Mouse (Mus musculus) forebrain, embryonic 10.5 days (tissue): Measurements from ENCODE around the gene A030003K21Rik. TPM values are rescaled to one million over a fixed set of nuclear protein-coding genes. Genes with fewer than 3 reads are reported as not detected.

ENCODE experiments used
- DNase-seq: peaks from one replicate; pipeline ENCODE4 v3.0.0-alpha.2; 2017; ENCODE audit warnings: low spot score; ENCODE audit errors: extremely low spot score
- H3K27ac ChIP-seq: fragments of 300-500 bp; sonication (generic); 2 replicates; pipeline ENCODE4 v1.5.1; 2016; ENCODE audit warnings: mild to moderate bottlenecking
- H3K27me3 ChIP-seq: fragments of 300-500 bp; sonication (generic); 2 replicates; pipeline ENCODE4 v1.6.1; 2016; ENCODE audit warnings: mild to moderate bottlenecking; ENCODE audit not compliant: poor library complexity, severe bottlenecking
- H3K36me3 ChIP-seq: fragments of 300-500 bp; sonication (generic); replicated peaks from 2 replicates; pipeline ENCODE4 v1.6.1; 2016; ENCODE audit warnings: mild to moderate bottlenecking, moderate library complexity
- H3K4me1 ChIP-seq: fragments of 300-500 bp; sonication (generic); 2 replicates; pipeline ENCODE4 v1.6.1; 2016
- H3K4me3 ChIP-seq: fragments of 300-500 bp; sonication (generic); 2 replicates; pipeline ENCODE4 v1.5.1; 2016; ENCODE audit warnings: mild to moderate bottlenecking, moderate library complexity
- H3K9me3 ChIP-seq: fragments of 300-500 bp; sonication (generic); 2 replicates; pipeline ENCODE4 v1.6.1; 2016; ENCODE audit warnings: mild to moderate bottlenecking, moderate library complexity
- WGBS: fragments of 180-500 bp; shearing (Covaris S2); methylation state at CpG from one replicate; pipeline ENCODE4 v1.1.7; 2016; 5-methylcytosine and 5-hydroxymethylcytosine counted together
- polyA plus RNA-seq: library from polyadenylated mRNA; unstranded; fragments of >200 nt; fragmentation: Nextera tagmentation; extraction: Ambion mirVana; gene quantifications from 2 replicates; pipeline ENCODE4 v1.2.1, GENCODE M21; 2016

A030003K21Rik gene
- polyA plus RNA-seq, 1 experiment from 2014 or later: not detected

DNA sequence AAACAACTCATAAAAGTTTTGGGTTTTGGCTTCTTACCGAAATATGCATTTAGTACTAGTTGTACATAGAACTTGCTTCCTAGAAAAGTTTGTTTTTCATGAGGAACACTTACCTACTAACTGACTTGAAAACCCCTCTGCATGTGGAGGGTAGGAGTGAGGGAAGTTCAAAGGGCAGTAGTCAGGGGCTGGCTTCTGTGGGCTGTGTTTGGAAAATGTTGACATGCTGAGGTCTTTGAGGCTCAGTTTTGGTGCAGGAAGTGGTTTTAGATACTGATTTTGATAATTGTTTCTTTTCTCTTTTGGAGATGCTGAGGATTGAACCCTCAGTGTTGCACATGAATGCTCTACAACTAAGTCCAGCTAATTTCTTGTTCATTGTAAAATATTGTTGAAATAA lies 42.6 kb downstream of the A030003K21Rik start:
- Histone ChIP-seq H3K36me3 (peaks cover 63% of the 10 kb centered on the region), H3K27me3 (no peaks in the 10 kb centered on the region), H3K4me3 (no peak overlapping the region), H3K27ac (no peak overlapping the region), H3K4me1 (no peaks in the 10 kb centered on the region; the same call in 1 of the 2 replicates), H3K9me3 (no peaks in the 10 kb centered on the region)
- 94% methylated on average over 1 of the region's 1 CpGs for WGBS
- no peak for DNase-seq

GRCm38 (mm10) chr1:82893269-82893668 lies 49.9 kb downstream of the A030003K21Rik start:
- Histone ChIP-seq H3K9me3 (no peaks in the 10 kb centered on the region), H3K4me3 (no peak overlapping the region), H3K27me3 (no peaks in the 10 kb centered on the region), H3K4me1 (no peaks in the 10 kb centered on the region), H3K36me3 (peaks cover 75% of the 10 kb centered on the region), H3K27ac (no peak overlapping the region)
- WGBS: 96% methylated on average over 7 of the region's 7 CpGs
- DNase-seq: no peak

Other genes with a start within 250 kb of the A030003K21Rik start
- gene Mff, start 218.5 kb downstream of the A030003K21Rik start, polyA plus RNA-seq: 214 and 220 TPM in 2 replicates
- not detected in 2 replicates for gene Tm4sf20, start 174.9 kb downstream of the A030003K21Rik start, polyA plus RNA-seq
- gene Gm47791, start 172.1 kb downstream of the A030003K21Rik start, polyA plus RNA-seq: not detected in 2 replicates
- 30.2 and 32.9 TPM in 2 replicates for gene Agfg1, start 103.9 kb downstream of the A030003K21Rik start, polyA plus RNA-seq
- not detected in 2 replicates for gene A030005L19Rik, start 30.1 kb downstream of the A030003K21Rik start, polyA plus RNA-seq
- not detected in 2 replicates for gene A030014E15Rik, start 18.5 kb downstream of the A030003K21Rik start, polyA plus RNA-seq
- not detected in 2 replicates for gene Gm6217, start 12.0 kb downstream of the A030003K21Rik start, polyA plus RNA-seq
- gene Gm7544, start 12.6 kb upstream of the A030003K21Rik start, polyA plus RNA-seq: not detected in 2 replicates
- not detected in 2 replicates for gene Gm47955, start 16.9 kb upstream of the A030003K21Rik start, polyA plus RNA-seq
- not detected in 2 replicates for gene Gm47959, start 57.2 kb upstream of the A030003K21Rik start, polyA plus RNA-seq
- 0.18 and 0.52 TPM in 2 replicates for gene Slc19a3, start 95.1 kb upstream of the A030003K21Rik start, polyA plus RNA-seq
- not detected in 2 replicates for gene Krtap28-10, start 99.1 kb upstream of the A030003K21Rik start, polyA plus RNA-seq
- gene Gm47969, start 101.5 kb upstream of the A030003K21Rik start, polyA plus RNA-seq: not detected in 2 replicates
- gene A030005K14Rik, start 116.0 kb upstream of the A030003K21Rik start, polyA plus RNA-seq: not detected in 2 replicates
- not detected in 2 replicates for gene Krtap28-13, start 117.5 kb upstream of the A030003K21Rik start, polyA plus RNA-seq
- not detected in 2 replicates for gene Ccl20, start 173.4 kb upstream of the A030003K21Rik start, polyA plus RNA-seq
- 0.15 and 0.25 TPM in 2 replicates for gene Daw1, start 216.4 kb upstream of the A030003K21Rik start, polyA plus RNA-seq